Mouse (Mus musculus): ENCODE measurements around the gene Chchd3. TPM values are rescaled to one million over a fixed set of nuclear protein-coding genes. Genes with fewer than 3 reads are reported as not detected.

Chchd3 gene
- polyA plus RNA-seq, 1 experiment from 2014 or later, result 228 TPM

GRCm38 (mm10) chr6:32935576-32935975 lies 124.5 kb downstream of the Chchd3 start:
- no peak overlapping the region for H3K4me3 ChIP-seq
- H3K4me1 ChIP-seq (replicated peaks), result peaks cover 11% of the 10 kb centered on the region
- H3K9ac ChIP-seq, result no peak overlapping the region
- no peaks in the 10 kb centered on the region for H3K36me3 ChIP-seq
- H3K9me3 ChIP-seq (replicated peaks), result no peaks in the 10 kb centered on the region
- WGBS, result 65% methylated on average over 5 of the region's 5 CpGs
- no peaks in the 10 kb centered on the region for H3K27me3 ChIP-seq
- H3K4me2 ChIP-seq, result no peak overlapping the region
- no peak overlapping the region for H3K27ac ChIP-seq
- no peak for ATAC-seq (replicated peaks; ENCODE audit: insufficient number of reproducible peaks, insufficient read depth, low FRiP score, low read depth)

- H3K4me1 ChIP-seq (replicated peaks), result peaks cover under 1% of the 10 kb centered on the region; the same call in 1 of the 2 replicates
- WGBS, result 69% methylated on average over 11 of the region's 11 CpGs
- H3K4me2 ChIP-seq, result no peak overlapping the region
- no peak for ATAC-seq (replicated peaks; ENCODE audit: insufficient number of reproducible peaks, insufficient read depth, low FRiP score, low read depth)
- H3K9ac ChIP-seq, result no peak overlapping the region
- H3K27me3 ChIP-seq, result no peaks in the 10 kb centered on the region
- H3K4me3 ChIP-seq, result no peak overlapping the region
- H3K27ac ChIP-seq, result no peak overlapping the region
- no peaks in the 10 kb centered on the region for H3K36me3 ChIP-seq
- H3K9me3 ChIP-seq (replicated peaks), result no peaks in the 10 kb centered on the region
Measured at GRCm38 (mm10) chr6:32931106-32931770, 128.8 kb downstream of the Chchd3 start.

GRCm38 (mm10) chr6:32922391-32922790 lies 137.7 kb downstream of the Chchd3 start:
- Histone ChIP-seq H3K36me3 (no peaks in the 10 kb centered on the region), H3K4me2 (no peak overlapping the region), H3K4me3 (no peak overlapping the region), H3K27ac (no peak overlapping the region), H3K4me1 (replicated peaks) (peaks cover 14% of the 10 kb centered on the region), H3K9me3 (replicated peaks) (no peaks in the 10 kb centered on the region), H3K27me3 (no peaks in the 10 kb centered on the region), H3K9ac (no peak overlapping the region)
- ATAC-seq (replicated peaks; ENCODE audit: insufficient number of reproducible peaks, insufficient read depth, low FRiP score, low read depth), result no peak
- 81% methylated on average over 1 of the region's 1 CpGs for WGBS

GRCm38 (mm10) chr6:32920091-32920490 lies 140.0 kb downstream of the Chchd3 start:
- WGBS, result 52% methylated on average over 2 of the region's 2 CpGs
- H3K4me2 ChIP-seq, result no peak overlapping the region
- H3K27me3 ChIP-seq, result no peaks in the 10 kb centered on the region
- no peak overlapping the region for H3K27ac ChIP-seq
- H3K9me3 ChIP-seq (replicated peaks), result no peaks in the 10 kb centered on the region
- no peak for ATAC-seq (replicated peaks; ENCODE audit: insufficient number of reproducible peaks, insufficient read depth, low FRiP score, low read depth)
- peaks cover 14% of the 10 kb centered on the region for H3K4me1 ChIP-seq (replicated peaks)
- peaks cover 5% of the 10 kb centered on the region; the same call in 1 of the 2 replicates for H3K36me3 ChIP-seq
- H3K9ac ChIP-seq, result no peak overlapping the region
- no peak overlapping the region for H3K4me3 ChIP-seq

- Histone ChIP-seq H3K27ac (no peak overlapping the region), H3K4me1 (replicated peaks) (no peaks in the 10 kb centered on the region), H3K9ac (no peak overlapping the region), H3K27me3 (no peaks in the 10 kb centered on the region), H3K9me3 (replicated peaks) (no peaks in the 10 kb centered on the region), H3K4me2 (no peak overlapping the region), H3K36me3 (peaks cover 2% of the 10 kb centered on the region; the same call in 1 of the 2 replicates), H3K4me3 (no peak overlapping the region)
- no peak for ATAC-seq (replicated peaks; ENCODE audit: insufficient number of reproducible peaks, insufficient read depth, low FRiP score, low read depth)
- WGBS, result 90% methylated on average over 2 of the region's 2 CpGs
Measured at GRCm38 (mm10) chr6:32910692-32911091, 149.4 kb downstream of the Chchd3 start.

- Histone ChIP-seq H3K4me3 (no peak overlapping the region), H3K27ac (no peak overlapping the region), H3K9ac (no peak overlapping the region), H3K27me3 (no peaks in the 10 kb centered on the region), H3K4me1 (replicated peaks) (no peaks in the 10 kb centered on the region; the same call in 1 of the 2 replicates), H3K36me3 (no peaks in the 10 kb centered on the region), H3K9me3 (replicated peaks) (no peaks in the 10 kb centered on the region), H3K4me2 (no peak overlapping the region)
- 83% methylated on average over 4 of the region's 4 CpGs for WGBS
- no peak for ATAC-seq (replicated peaks; ENCODE audit: insufficient number of reproducible peaks, insufficient read depth, low FRiP score, low read depth)
Measured at GRCm38 (mm10) chr6:32899061-32899460, 161.0 kb downstream of the Chchd3 start.

GRCm38 (mm10) chr6:32894100-32894499 lies 166.0 kb downstream of the Chchd3 start:
- H3K9me3 ChIP-seq (replicated peaks), result no peaks in the 10 kb centered on the region
- WGBS, result 58% methylated on average over 2 of the region's 2 CpGs
- H3K4me3 ChIP-seq, result no peak overlapping the region
- H3K27ac ChIP-seq, result no peak overlapping the region
- no peak overlapping the region for H3K4me2 ChIP-seq
- no peaks in the 10 kb centered on the region for H3K4me1 ChIP-seq (replicated peaks)
- no peak for ATAC-seq (replicated peaks; ENCODE audit: insufficient number of reproducible peaks, insufficient read depth, low FRiP score, low read depth)
- H3K36me3 ChIP-seq, result no peaks in the 10 kb centered on the region
- H3K9ac ChIP-seq, result no peak overlapping the region
- no peaks in the 10 kb centered on the region for H3K27me3 ChIP-seq

- H3K4me2 ChIP-seq, result no peak overlapping the region
- H3K9me3 ChIP-seq (replicated peaks), result no peaks in the 10 kb centered on the region
- H3K27ac ChIP-seq, result no peak overlapping the region
- H3K36me3 ChIP-seq, result no peaks in the 10 kb centered on the region
- WGBS, result 94% methylated on average over 4 of the region's 4 CpGs
- H3K4me1 ChIP-seq (replicated peaks), result no peaks in the 10 kb centered on the region
- H3K4me3 ChIP-seq, result no peak overlapping the region
- H3K9ac ChIP-seq, result no peak overlapping the region
- H3K27me3 ChIP-seq, result no peaks in the 10 kb centered on the region
- no peak for ATAC-seq (replicated peaks; ENCODE audit: insufficient number of reproducible peaks, insufficient read depth, low FRiP score, low read depth)
Measured at GRCm38 (mm10) chr6:32890726-32891125, 169.3 kb downstream of the Chchd3 start.

GRCm38 (mm10) chr6:32888894-32889529 lies 171.0 kb downstream of the Chchd3 start:
- Histone ChIP-seq H3K27ac (no peak overlapping the region), H3K4me3 (no peak overlapping the region), H3K4me1 (replicated peaks) (no peaks in the 10 kb centered on the region), H3K36me3 (no peaks in the 10 kb centered on the region), H3K4me2 (no peak overlapping the region), H3K9me3 (replicated peaks) (no peaks in the 10 kb centered on the region), H3K27me3 (no peaks in the 10 kb centered on the region), H3K9ac (no peak overlapping the region)
- 67% methylated on average over 4 of the region's 4 CpGs for WGBS
- no peak for ATAC-seq (replicated peaks; ENCODE audit: insufficient number of reproducible peaks, insufficient read depth, low FRiP score, low read depth)

- Histone ChIP-seq H3K36me3 (no peaks in the 10 kb centered on the region), H3K4me2 (no peak overlapping the region), H3K27ac (no peak overlapping the region), H3K4me1 (replicated peaks) (peaks cover 4% of the 10 kb centered on the region; the same call in 1 of the 2 replicates), H3K27me3 (no peaks in the 10 kb centered on the region), H3K9me3 (replicated peaks) (no peaks in the 10 kb centered on the region), H3K4me3 (no peak overlapping the region), H3K9ac (no peak overlapping the region)
- 63% methylated on average over 5 of the region's 5 CpGs for WGBS
- no peak for ATAC-seq (replicated peaks; ENCODE audit: insufficient number of reproducible peaks, insufficient read depth, low FRiP score, low read depth)
Measured at GRCm38 (mm10) chr6:32878586-32878985, 181.5 kb downstream of the Chchd3 start.

GRCm38 (mm10) chr6:32874176-32874575 lies 185.9 kb downstream of the Chchd3 start:
- no peaks in the 10 kb centered on the region for H3K9me3 ChIP-seq (replicated peaks)
- H3K27ac ChIP-seq, result no peak overlapping the region
- 71% methylated on average over 3 of the region's 3 CpGs for WGBS
- no peak overlapping the region for H3K4me3 ChIP-seq
- no peaks in the 10 kb centered on the region for H3K27me3 ChIP-seq
- H3K4me2 ChIP-seq, result no peak overlapping the region
- ATAC-seq (replicated peaks; ENCODE audit: insufficient number of reproducible peaks, insufficient read depth, low FRiP score, low read depth), result no peak
- no peak overlapping the region for H3K9ac ChIP-seq
- H3K4me1 ChIP-seq (replicated peaks), result peaks cover 4% of the 10 kb centered on the region; the same call in 1 of the 2 replicates
- H3K36me3 ChIP-seq, result peaks cover 2% of the 10 kb centered on the region

- Histone ChIP-seq H3K27ac (no peak overlapping the region), H3K4me1 (replicated peaks) (no peaks in the 10 kb centered on the region), H3K9ac (no peak overlapping the region), H3K4me2 (no peak overlapping the region), H3K9me3 (replicated peaks) (no peaks in the 10 kb centered on the region), H3K4me3 (no peak overlapping the region), H3K27me3 (no peaks in the 10 kb centered on the region), H3K36me3 (peaks cover 5% of the 10 kb centered on the region)
- no peak for ATAC-seq (replicated peaks; ENCODE audit: insufficient number of reproducible peaks, insufficient read depth, low FRiP score, low read depth)
- WGBS, result 85% methylated on average over 2 of the region's 2 CpGs
Measured at GRCm38 (mm10) chr6:32872805-32873204, 187.3 kb downstream of the Chchd3 start.

Measured in heart, embryonic 15.5 days (tissue).